Mouse (Mus musculus): Measurements from ENCODE around the gene Serpinb2. TPM values are rescaled to one million over a fixed set of nuclear protein-coding genes. Genes with fewer than 3 reads are reported as not detected.

The Serpinb2 gene
- 4.0 and 4.6 TPM in 2 replicates for polyA plus RNA-seq (2015; fragmentation: Nextera tagmentation; extraction: Ambion mirVana)

DNA sequence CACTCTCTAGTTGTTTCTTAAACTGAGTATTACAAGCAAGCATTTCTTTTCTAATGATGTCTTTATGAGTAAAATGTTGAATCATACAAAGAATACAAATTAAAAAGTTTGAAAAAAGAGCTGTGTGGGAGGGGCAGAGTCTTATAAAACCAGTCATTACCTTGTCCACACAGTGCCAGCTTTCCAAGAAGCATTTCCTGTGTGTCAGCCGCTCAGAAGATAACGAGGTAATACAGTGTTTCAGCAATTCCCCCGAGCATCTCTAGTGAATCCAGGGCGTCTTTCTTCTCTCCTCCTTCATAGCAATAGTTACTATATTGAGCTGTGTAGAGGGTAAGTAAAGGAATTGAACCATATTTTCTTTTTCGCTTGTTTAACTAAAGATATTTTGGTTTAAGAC, at the start of gene Serpinb2:
Gene Serpinb2 (plus strand): TSS at position 172 of the 400 bp plus-strand sequence.
- H3K27me3 ChIP-seq: no peaks in the 10 kb centered on the region
- H3K4me3 ChIP-seq (replicated peaks): no peak within 1 kb of the TSS
- no peaks in the 10 kb centered on the region for H3K9me3 ChIP-seq (replicated peaks)
- no peak within 1 kb of the TSS for H3K27ac ChIP-seq
- no peak within 1 kb of the TSS for H3K9ac ChIP-seq
- WGBS (ENCODE audit: insufficient replicate concordance): 31% methylated on average over 5 of the region's 5 CpGs
- DNase-seq (no peak), ATAC-seq (ENCODE audit: low read depth) (no peak)
- no peaks in the 10 kb centered on the region for H3K36me3 ChIP-seq
- no peak within 1 kb of the TSS for H3K4me2 ChIP-seq
- H3K4me1 ChIP-seq (replicated peaks): no peaks in the 10 kb centered on the region

DNA sequence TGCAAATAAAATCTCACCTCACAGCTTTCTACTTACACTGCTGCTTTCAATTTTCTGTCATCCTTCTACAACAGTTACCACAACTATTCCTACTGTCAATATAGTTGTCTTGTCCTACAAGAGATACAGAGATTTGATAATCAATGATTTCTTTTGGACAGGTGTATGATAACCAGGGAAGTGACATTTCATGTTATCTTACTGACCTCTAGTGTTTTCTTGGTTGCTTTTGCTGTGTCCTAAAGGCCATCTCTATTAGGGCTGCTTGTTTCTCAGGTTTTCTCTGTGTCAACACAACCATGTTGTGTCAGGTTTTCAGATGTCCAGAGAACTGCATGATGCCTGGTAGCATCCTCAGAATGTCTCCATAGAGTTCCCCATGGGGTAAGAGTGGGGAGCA, 31.3 kb upstream of the Serpinb2 start:
- DNase-seq: no peak
- H3K4me3 ChIP-seq (replicated peaks): no peak overlapping the region
- no peaks in the 10 kb centered on the region for H3K36me3 ChIP-seq
- no peaks in the 10 kb centered on the region for H3K4me1 ChIP-seq (replicated peaks)
- no peak overlapping the region for H3K4me2 ChIP-seq
- no peaks in the 10 kb centered on the region for H3K9me3 ChIP-seq (replicated peaks)
- no peaks in the 10 kb centered on the region for H3K27me3 ChIP-seq
- H3K27ac ChIP-seq: no peak overlapping the region
- no peak for ATAC-seq (ENCODE audit: low read depth)
- no peak overlapping the region for H3K9ac ChIP-seq

DNA sequence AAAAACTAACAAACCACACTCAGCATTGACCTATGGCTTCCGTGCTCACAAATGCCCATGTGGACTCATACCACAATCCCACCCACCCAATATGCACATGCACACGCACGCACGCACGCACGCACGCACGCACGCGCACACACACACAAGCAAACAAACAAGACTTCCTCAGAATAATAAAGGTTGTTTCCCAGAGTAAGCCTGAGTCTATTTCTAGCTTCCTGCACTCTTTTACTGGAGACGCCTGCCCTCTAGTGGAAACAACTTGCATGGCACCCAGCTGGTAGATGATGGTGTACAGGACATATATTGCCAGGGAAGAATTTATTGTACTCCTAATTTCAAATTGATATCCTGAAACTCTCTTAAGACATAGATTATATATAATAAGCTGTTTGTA, 29.8 kb upstream of the Serpinb2 start:
- ATAC-seq (ENCODE audit: low read depth) (peak; percentile 29; the same call in 1 of the 2 replicates), DNase-seq (peak; percentile 13)
- Histone ChIP-seq H3K36me3 (no peaks in the 10 kb centered on the region), H3K4me3 (replicated peaks) (no peak overlapping the region), H3K9ac (no peak overlapping the region), H3K4me1 (replicated peaks) (no peaks in the 10 kb centered on the region), H3K9me3 (replicated peaks) (no peaks in the 10 kb centered on the region), H3K4me2 (no peak overlapping the region), H3K27ac (no peak overlapping the region), H3K27me3 (no peaks in the 10 kb centered on the region)
- whole genome bisulfite sequencing (ENCODE audit: insufficient replicate concordance): 16% methylated on average over 11 of the region's 11 CpGs

- Histone ChIP-seq H3K4me1 (replicated peaks) (no peaks in the 10 kb centered on the region), H3K9ac (no peak overlapping the region), H3K36me3 (no peaks in the 10 kb centered on the region), H3K4me3 (replicated peaks) (no peak overlapping the region), H3K9me3 (replicated peaks) (no peaks in the 10 kb centered on the region), H3K27me3 (no peaks in the 10 kb centered on the region), H3K27ac (no peak overlapping the region), H3K4me2 (no peak overlapping the region)
- WGBS (ENCODE audit: insufficient replicate concordance): 52% methylated on average over 8 of the region's 8 CpGs
- DNase-seq: no peak
- no peak for ATAC-seq (ENCODE audit: low read depth)
These were observed 21.6 kb upstream of the Serpinb2 start for GRCm38 (mm10) chr1:107489577-107489976.

- H3K27me3 ChIP-seq: no peaks in the 10 kb centered on the region
- no peak overlapping the region for H3K9ac ChIP-seq
- H3K4me1 ChIP-seq (replicated peaks): no peaks in the 10 kb centered on the region
- WGBS (ENCODE audit: insufficient replicate concordance): 18% methylated on average over 2 of the region's 2 CpGs
- DNase-seq (no peak), ATAC-seq (ENCODE audit: low read depth) (peak; percentile 65; the same call in 1 of the 2 replicates)
- no peak overlapping the region for H3K4me2 ChIP-seq
- no peak overlapping the region for H3K4me3 ChIP-seq (replicated peaks)
- H3K27ac ChIP-seq: no peak overlapping the region
- H3K9me3 ChIP-seq (replicated peaks): no peaks in the 10 kb centered on the region
- H3K36me3 ChIP-seq: no peaks in the 10 kb centered on the region
These were observed 14.4 kb upstream of the Serpinb2 start for GRCm38 (mm10) chr1:107496789-107497188.

DNA sequence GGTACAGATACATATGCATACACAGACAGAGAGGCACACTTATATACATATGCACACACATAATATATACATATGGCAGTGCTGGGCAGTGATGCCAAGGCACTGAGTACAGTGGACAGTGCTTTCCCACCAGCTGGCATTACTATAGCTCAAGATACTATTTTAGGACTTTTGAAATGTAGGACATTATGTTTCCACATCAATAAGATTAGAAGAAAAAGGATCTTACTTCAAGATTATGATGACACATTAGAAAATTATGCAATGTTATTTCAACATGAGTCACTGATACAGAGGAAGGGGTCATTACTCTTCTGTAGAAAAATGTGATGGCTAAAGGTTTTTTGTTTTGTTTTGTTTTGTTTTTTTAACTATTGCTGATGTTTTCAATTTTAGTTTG, 9.2 kb upstream of the Serpinb2 start:
- no peaks in the 10 kb centered on the region for H3K27me3 ChIP-seq
- no peak overlapping the region for H3K4me3 ChIP-seq (replicated peaks)
- no peak overlapping the region for H3K9ac ChIP-seq
- no peaks in the 10 kb centered on the region for H3K9me3 ChIP-seq (replicated peaks)
- H3K36me3 ChIP-seq: no peaks in the 10 kb centered on the region
- no peak overlapping the region for H3K4me2 ChIP-seq
- no peak overlapping the region for H3K27ac ChIP-seq
- no peaks in the 10 kb centered on the region for H3K4me1 ChIP-seq (replicated peaks)
- DNase-seq (no peak), ATAC-seq (ENCODE audit: low read depth) (no peak)

GRCm38 (mm10) chr1:107503294-107503693, 7.9 kb upstream of the Serpinb2 start:
- 32% methylated on average over 3 of the region's 3 CpGs for WGBS (ENCODE audit: insufficient replicate concordance)
- DNase-seq (no peak), ATAC-seq (ENCODE audit: low read depth) (no peak)

DNA sequence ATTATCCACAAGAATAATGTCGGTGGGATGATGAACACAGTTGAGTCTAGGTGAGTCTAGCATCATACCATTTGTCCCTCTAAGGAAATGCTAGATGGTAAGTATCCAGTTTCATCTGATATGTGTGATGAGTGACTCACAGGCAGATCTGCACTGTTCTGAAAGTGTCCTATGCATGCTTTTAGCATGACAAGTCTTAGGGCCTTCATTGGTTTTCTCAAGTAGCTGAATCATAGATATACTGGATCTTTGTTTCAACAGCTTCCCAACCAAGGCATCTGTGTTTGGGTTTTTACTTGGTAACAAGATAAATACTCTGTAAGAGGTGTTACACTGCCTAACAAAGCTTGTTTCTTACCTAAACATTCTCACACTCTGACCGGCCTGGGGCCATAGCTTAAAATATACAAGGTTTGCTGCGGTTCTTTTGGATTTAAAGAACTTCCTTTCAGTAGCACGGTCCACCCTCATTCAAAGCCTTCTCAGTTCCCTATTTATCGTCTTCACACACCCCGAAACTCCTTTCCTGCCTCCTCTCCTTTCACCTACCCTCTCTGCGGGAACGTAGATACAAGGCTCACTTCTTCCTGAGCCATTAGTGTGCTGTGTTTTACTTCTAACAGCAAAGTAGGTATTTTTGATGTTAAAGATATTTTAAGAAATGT, 5.2 kb upstream of the Serpinb2 start:
- H3K36me3 ChIP-seq: no peaks in the 10 kb centered on the region
- H3K4me1 ChIP-seq (replicated peaks): no peaks in the 10 kb centered on the region
- no peak overlapping the region for H3K4me3 ChIP-seq (replicated peaks)
- no peaks in the 10 kb centered on the region for H3K27me3 ChIP-seq
- ATAC-seq (ENCODE audit: low read depth): no peak
- WGBS (ENCODE audit: insufficient replicate concordance): 50% methylated on average over 8 of the region's 8 CpGs
- no peak for DNase-seq
- H3K9me3 ChIP-seq (replicated peaks): no peaks in the 10 kb centered on the region
- H3K9ac ChIP-seq: no peak overlapping the region
- H3K27ac ChIP-seq: no peak overlapping the region
- H3K4me2 ChIP-seq: no peak overlapping the region

More at GRCm38 (mm10) chr1:107503294-107503693, 7.9 kb upstream of the Serpinb2 start:
- H3K4me3 ChIP-seq (replicated peaks): no peak overlapping the region
- H3K9me3 ChIP-seq (replicated peaks): no peaks in the 10 kb centered on the region
- H3K36me3 ChIP-seq: no peaks in the 10 kb centered on the region
- no peak overlapping the region for H3K4me2 ChIP-seq
- no peaks in the 10 kb centered on the region for H3K4me1 ChIP-seq (replicated peaks)
- no peaks in the 10 kb centered on the region for H3K27me3 ChIP-seq
- no peak overlapping the region for H3K9ac ChIP-seq
- no peak overlapping the region for H3K27ac ChIP-seq

GRCm38 (mm10) chr1:107512194-107513138, 1.2 kb downstream of the Serpinb2 start:
- Histone ChIP-seq H3K9me3 (replicated peaks) (no peaks in the 10 kb centered on the region), H3K4me1 (replicated peaks) (no peaks in the 10 kb centered on the region), H3K27me3 (no peaks in the 10 kb centered on the region), H3K4me2 (no peak overlapping the region), H3K36me3 (no peaks in the 10 kb centered on the region), H3K4me3 (replicated peaks) (no peak overlapping the region), H3K9ac (no peak overlapping the region), H3K27ac (no peak overlapping the region)
- DNase-seq (no peak), ATAC-seq (ENCODE audit: low read depth) (no peak)
- WGBS (ENCODE audit: insufficient replicate concordance): 51% methylated on average over 2 of the region's 2 CpGs

GRCm38 (mm10) chr1:107513530-107513929, 2.3 kb downstream of the Serpinb2 start:
- ATAC-seq (ENCODE audit: low read depth) (no peak), DNase-seq (no peak)
- H3K4me2 ChIP-seq: no peak overlapping the region
- no peak overlapping the region for H3K4me3 ChIP-seq (replicated peaks)
- 53% methylated on average over 1 of the region's 1 CpGs for WGBS (ENCODE audit: insufficient replicate concordance)
- H3K9ac ChIP-seq: no peak overlapping the region
- H3K27ac ChIP-seq: no peak overlapping the region
- H3K36me3 ChIP-seq: no peaks in the 10 kb centered on the region
- H3K9me3 ChIP-seq (replicated peaks): no peaks in the 10 kb centered on the region
- no peaks in the 10 kb centered on the region for H3K4me1 ChIP-seq (replicated peaks)
- no peaks in the 10 kb centered on the region for H3K27me3 ChIP-seq

- WGBS (ENCODE audit: insufficient replicate concordance): 33% methylated on average over 2 of the region's 2 CpGs
- Histone ChIP-seq H3K4me3 (replicated peaks) (no peak overlapping the region), H3K4me2 (no peak overlapping the region), H3K9ac (no peak overlapping the region), H3K27me3 (no peaks in the 10 kb centered on the region), H3K4me1 (replicated peaks) (no peaks in the 10 kb centered on the region), H3K9me3 (replicated peaks) (no peaks in the 10 kb centered on the region), H3K27ac (no peak overlapping the region), H3K36me3 (no peaks in the 10 kb centered on the region)
- DNase-seq: no peak
- no peak for ATAC-seq (ENCODE audit: low read depth)
These were observed 4.7 kb downstream of the Serpinb2 start for GRCm38 (mm10) chr1:107515839-107516498.

Data from liver, embryonic 13.5 days (tissue).